2 mouse cellular contexts compared by ENCODE assay signal in genomic region chr5:33915031-33915430, GRCm38 (mm10). TPM values are rescaled to one million over a fixed set of nuclear protein-coding genes. Genes with fewer than 3 reads are reported as not detected.
DNase-seq lines count a peak whose midpoint lies in the region; TF ChIP-seq lines count a peak whose summit lies in the region.
"Not testable (repeated sequence)": the region's sequence is repeated elsewhere in the genome, so short reads cannot be mapped to it uniquely, and the experiment has no call there.

No protein-coding gene starts in this region.

- peak; percentile 62 for DNase-seq in kidney, adult 2 months
- peak; percentile 59 for DNase-seq in kidney, adult 9 months

- not testable (repeated sequence) for TF ChIP-seq POLR2A in kidney, adult 2 months (IDR thresholded peaks at IDR 0.05; ENCODE audit: low read depth, low read length)

- not testable (repeated sequence) for TF ChIP-seq CTCF in kidney, adult 2 months (conservative IDR thresholded peaks at IDR 0.05; ENCODE audit: insufficient read depth, insufficient read length, low read depth, low read length)

- not testable (repeated sequence) for H3K4me3 ChIP-seq in kidney, adult 2 months (ENCODE audit: insufficient read depth, low read depth, low read length)

- H3K27me3 ChIP-seq in kidney, adult 2 months (replicated peaks; ENCODE audit: control insufficient read depth, insufficient read depth, low read length), result not testable (repeated sequence)

- not testable (repeated sequence) for H3K27ac ChIP-seq in kidney, adult 2 months (ENCODE audit: insufficient read depth, low read depth, low read length)

- not testable (repeated sequence) for H3K36me3 ChIP-seq in kidney, adult 2 months (ENCODE audit: control insufficient read depth, insufficient read depth, low read length)

- H3K4me1 ChIP-seq in kidney, adult 2 months (ENCODE audit: control insufficient read depth, insufficient read depth, low read length), result not testable (repeated sequence)

RNA-seq across cellular contexts. Expression of gene Nelfa, which starts 21.2 kb away (rescaled TPM):
- 23.0 and 24.6 TPM in 2 replicates for polyA plus RNA-seq in kidney, adult 2 months (2012; rRNA removed)
